Mouse (Mus musculus) hindbrain, embryonic 12.5 days (tissue): ENCODE data around the gene Olfr459. TPM values are rescaled to one million over a fixed set of nuclear protein-coding genes. Genes with fewer than 3 reads are reported as not detected.

ENCODE experiments used
- ATAC-seq: fragments of 200-750 bp; cut with Nextera tagmentation; 2 replicates; pipeline ENCODE4 v1.8.0; 2017; ENCODE audit warnings: moderate TSS enrichment; ENCODE audit not compliant: low FRiP score
- H3K27ac ChIP-seq: fragments of 300-500 bp; sonication (generic); 2 replicates; pipeline ENCODE4 v1.5.1; 2016; ENCODE audit warnings: mild to moderate bottlenecking
- H3K27me3 ChIP-seq: fragments of 300-500 bp; sonication (generic); 2 replicates; pipeline ENCODE4 v1.6.1; 2016; ENCODE audit warnings: mild to moderate bottlenecking
- H3K36me3 ChIP-seq: fragments of 300-500 bp; sonication (generic); 2 replicates; pipeline ENCODE4 v1.6.1; 2016; ENCODE audit warnings: mild to moderate bottlenecking
- H3K4me1 ChIP-seq: fragments of 300-500 bp; sonication (generic); 2 replicates; pipeline ENCODE4 v1.6.1; 2016
- H3K4me2 ChIP-seq: fragments of 300-500 bp; sonication (generic); replicated peaks from 2 replicates; pipeline ENCODE4 v1.6.1; 2016; ENCODE audit warnings: mild to moderate bottlenecking
- H3K4me3 ChIP-seq: fragments of 300-500 bp; sonication (generic); 2 replicates; pipeline ENCODE4 v1.5.1; 2016; ENCODE audit warnings: mild to moderate bottlenecking
- H3K9ac ChIP-seq: fragments of 300-500 bp; sonication (generic); 2 replicates; pipeline ENCODE4 v1.6.1; 2016; ENCODE audit warnings: mild to moderate bottlenecking, moderate library complexity
- H3K9me3 ChIP-seq: fragments of 300-500 bp; sonication (generic); replicated peaks from 2 replicates; pipeline ENCODE4 v1.6.1; 2016; ENCODE audit warnings: mild to moderate bottlenecking
- WGBS: fragments of 180-500 bp; shearing (Covaris S2); methylation state at CpG from one replicate; pipeline ENCODE4 v1.1.7; 2016; 5-methylcytosine and 5-hydroxymethylcytosine counted together
- polyA plus RNA-seq: library from polyadenylated mRNA; unstranded; fragments of >200 nt; fragmentation: Nextera tagmentation; extraction: Ambion mirVana; gene quantifications from 2 replicates; pipeline ENCODE4 v1.2.1, GENCODE M21; 2016

Gene Olfr459
- not detected in 2 replicates for polyA plus RNA-seq

DNA sequence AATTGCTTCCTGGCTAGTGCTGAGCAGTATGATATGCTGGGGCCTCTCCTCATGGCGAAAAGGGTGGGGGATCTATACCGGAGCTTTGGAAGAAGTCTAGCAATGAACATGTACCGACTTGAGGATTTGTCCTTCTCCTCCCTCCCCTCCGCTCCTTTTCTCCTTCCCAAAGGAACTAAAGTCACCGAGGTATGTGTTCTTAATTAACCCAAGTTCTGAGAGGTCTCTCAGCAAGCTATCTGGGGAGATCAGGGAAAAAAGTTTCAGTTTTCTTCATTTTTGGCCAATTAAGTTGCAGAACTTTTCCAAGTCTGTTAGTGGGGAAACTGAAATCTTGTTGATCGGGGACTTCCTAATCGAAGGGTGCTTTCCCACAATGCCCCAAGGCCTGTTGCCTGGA lies at the start of gene Olfr459:
TSS of gene Olfr459 (minus strand) at position 101 of the 400 bp plus-strand sequence.
- H3K27me3 ChIP-seq = no peaks in the 10 kb centered on the region
- no peak within 1 kb of the TSS for H3K4me2 ChIP-seq
- H3K27ac ChIP-seq = no peak within 1 kb of the TSS
- no peaks in the 10 kb centered on the region for H3K9me3 ChIP-seq
- no peak within 1 kb of the TSS for H3K4me3 ChIP-seq
- H3K9ac ChIP-seq = no peak within 1 kb of the TSS
- H3K36me3 ChIP-seq = no peaks in the 10 kb centered on the region
- 79% methylated on average over 7 of the region's 7 CpGs for WGBS
- no peaks in the 10 kb centered on the region for H3K4me1 ChIP-seq
- no peak for ATAC-seq

DNA sequence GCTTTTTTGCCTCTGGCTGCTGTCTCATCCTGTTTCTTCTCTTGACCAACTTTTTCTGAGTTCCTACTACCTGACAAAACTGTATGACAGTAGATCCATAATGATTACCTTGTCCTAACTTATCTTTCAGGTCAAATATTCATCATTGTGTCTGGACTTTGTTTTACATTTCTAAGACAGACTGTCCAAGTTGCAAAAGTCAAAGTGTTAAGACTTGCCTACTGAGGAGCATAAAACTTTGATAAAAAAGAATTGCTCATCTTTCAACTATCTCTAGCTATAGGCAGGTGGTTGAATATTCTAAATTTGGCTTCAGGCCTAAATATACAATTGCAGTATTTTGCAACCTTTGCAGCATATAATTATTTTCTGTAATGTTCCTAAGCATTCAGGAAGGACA lies 49.1 kb upstream of the Olfr459 start:
- H3K9me3 ChIP-seq = no peaks in the 10 kb centered on the region
- H3K4me2 ChIP-seq = no peak overlapping the region
- H3K4me1 ChIP-seq = no peaks in the 10 kb centered on the region
- no peaks in the 10 kb centered on the region for H3K36me3 ChIP-seq
- no peaks in the 10 kb centered on the region for H3K27me3 ChIP-seq
- H3K4me3 ChIP-seq = no peak overlapping the region
- ATAC-seq = no peak
- H3K9ac ChIP-seq = no peak overlapping the region
- H3K27ac ChIP-seq = no peak overlapping the region

DNA sequence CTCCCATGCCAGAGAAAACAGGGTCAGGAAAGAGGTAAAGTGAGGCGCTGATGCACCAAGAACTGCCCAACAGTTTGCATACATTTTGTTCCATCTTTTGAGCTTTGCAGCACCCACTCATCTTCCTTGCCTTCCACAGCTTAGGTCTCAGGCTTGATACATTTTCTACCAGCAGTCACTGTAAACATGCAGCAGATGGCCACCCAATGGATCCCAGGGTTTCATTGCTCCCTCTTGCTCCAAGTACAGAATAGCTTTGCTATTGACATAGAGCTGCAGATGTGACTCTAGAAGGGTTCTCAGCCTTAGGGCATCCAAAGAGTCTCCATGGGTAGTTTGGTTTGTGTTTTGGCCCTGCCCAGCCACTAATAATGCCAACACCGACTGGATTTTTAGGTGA lies 11.7 kb upstream of the Olfr459 start:
- no peak for ATAC-seq
- no peaks in the 10 kb centered on the region for H3K36me3 ChIP-seq
- 83% methylated on average over 2 of the region's 2 CpGs for WGBS

GRCm38 (mm10) chr6:41775721-41776120 lies 744 bp upstream of the Olfr459 start:
- H3K4me2 ChIP-seq = no peak overlapping the region
- no peak for ATAC-seq
- no peak overlapping the region for H3K9ac ChIP-seq
- no peaks in the 10 kb centered on the region for H3K27me3 ChIP-seq
- no peaks in the 10 kb centered on the region for H3K4me1 ChIP-seq
- no peaks in the 10 kb centered on the region for H3K9me3 ChIP-seq
- H3K27ac ChIP-seq = no peak overlapping the region
- H3K36me3 ChIP-seq = no peaks in the 10 kb centered on the region
- H3K4me3 ChIP-seq = no peak overlapping the region
- WGBS = 78% methylated on average over 6 of the region's 6 CpGs

More for the DNA sequence above, 11.7 kb upstream of the Olfr459 start:
- no peak overlapping the region for H3K4me3 ChIP-seq
- H3K27me3 ChIP-seq = no peaks in the 10 kb centered on the region
- H3K4me1 ChIP-seq = no peaks in the 10 kb centered on the region
- H3K9me3 ChIP-seq = no peaks in the 10 kb centered on the region
- no peak overlapping the region for H3K27ac ChIP-seq
- H3K4me2 ChIP-seq = no peak overlapping the region
- H3K9ac ChIP-seq = no peak overlapping the region

DNA sequence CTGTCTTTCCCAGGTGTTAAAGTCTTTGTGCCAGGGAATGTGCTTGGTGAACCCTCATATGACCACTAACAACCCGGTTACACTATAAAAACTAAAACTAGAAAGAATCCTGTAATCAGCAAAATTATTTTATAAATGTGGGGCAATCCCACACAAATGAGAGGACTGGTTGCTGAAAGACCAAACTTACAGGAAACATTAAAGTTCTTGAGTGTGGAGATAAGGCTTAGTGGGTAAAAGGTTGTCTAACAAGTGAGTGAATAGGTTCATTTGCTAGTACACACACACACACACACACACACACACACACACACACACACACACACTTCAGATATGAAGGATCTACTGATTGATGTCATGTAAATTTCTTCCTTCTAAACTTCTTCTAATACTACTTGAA lies 5.1 kb downstream of the Olfr459 start:
- WGBS = 87% methylated on average over 1 of the region's 1 CpGs

GRCm38 (mm10) chr6:41764306-41764705 lies 10.7 kb downstream of the Olfr459 start:
- Histone ChIP-seq H3K9me3 (no peaks in the 10 kb centered on the region), H3K27ac (no peak overlapping the region), H3K36me3 (no peaks in the 10 kb centered on the region), H3K4me1 (no peaks in the 10 kb centered on the region), H3K27me3 (no peaks in the 10 kb centered on the region), H3K4me2 (no peak overlapping the region), H3K4me3 (no peak overlapping the region), H3K9ac (no peak overlapping the region)
- WGBS = 91% methylated on average over 5 of the region's 5 CpGs
- no peak for ATAC-seq

More for the DNA sequence above, 5.1 kb downstream of the Olfr459 start:
- H3K27ac ChIP-seq = no peak overlapping the region
- H3K4me3 ChIP-seq = no peak overlapping the region
- no peak overlapping the region for H3K9ac ChIP-seq
- H3K9me3 ChIP-seq = no peaks in the 10 kb centered on the region
- ATAC-seq = no peak
- no peaks in the 10 kb centered on the region for H3K4me1 ChIP-seq
- no peaks in the 10 kb centered on the region for H3K27me3 ChIP-seq
- no peak overlapping the region for H3K4me2 ChIP-seq
- H3K36me3 ChIP-seq = no peaks in the 10 kb centered on the region

DNA sequence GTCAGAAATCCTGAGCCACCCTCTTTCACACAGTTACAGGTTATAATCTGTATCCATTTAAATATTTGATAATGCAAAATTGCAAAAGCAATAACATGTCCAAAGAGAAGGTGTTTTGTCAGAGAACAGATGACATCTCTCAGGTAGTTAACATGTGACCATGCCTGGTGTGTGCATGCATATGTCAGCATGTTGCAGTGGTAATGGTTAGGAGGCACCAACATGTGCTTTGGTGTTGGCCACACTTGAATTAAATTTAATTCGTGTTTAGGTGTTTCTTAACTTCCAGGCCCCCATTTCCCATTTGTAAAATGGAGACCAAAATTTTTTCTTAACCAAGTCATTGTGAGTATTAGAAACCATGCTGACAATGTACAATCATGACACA lies 12.6 kb downstream of the Olfr459 start:
- H3K36me3 ChIP-seq = no peaks in the 10 kb centered on the region
- WGBS = 84% methylated on average over 1 of the region's 1 CpGs
- no peak for ATAC-seq
- H3K4me3 ChIP-seq = no peak overlapping the region
- no peak overlapping the region for H3K9ac ChIP-seq
- H3K4me1 ChIP-seq = no peaks in the 10 kb centered on the region
- no peaks in the 10 kb centered on the region for H3K9me3 ChIP-seq
- no peak overlapping the region for H3K4me2 ChIP-seq
- H3K27me3 ChIP-seq = no peaks in the 10 kb centered on the region
- H3K27ac ChIP-seq = no peak overlapping the region

DNA sequence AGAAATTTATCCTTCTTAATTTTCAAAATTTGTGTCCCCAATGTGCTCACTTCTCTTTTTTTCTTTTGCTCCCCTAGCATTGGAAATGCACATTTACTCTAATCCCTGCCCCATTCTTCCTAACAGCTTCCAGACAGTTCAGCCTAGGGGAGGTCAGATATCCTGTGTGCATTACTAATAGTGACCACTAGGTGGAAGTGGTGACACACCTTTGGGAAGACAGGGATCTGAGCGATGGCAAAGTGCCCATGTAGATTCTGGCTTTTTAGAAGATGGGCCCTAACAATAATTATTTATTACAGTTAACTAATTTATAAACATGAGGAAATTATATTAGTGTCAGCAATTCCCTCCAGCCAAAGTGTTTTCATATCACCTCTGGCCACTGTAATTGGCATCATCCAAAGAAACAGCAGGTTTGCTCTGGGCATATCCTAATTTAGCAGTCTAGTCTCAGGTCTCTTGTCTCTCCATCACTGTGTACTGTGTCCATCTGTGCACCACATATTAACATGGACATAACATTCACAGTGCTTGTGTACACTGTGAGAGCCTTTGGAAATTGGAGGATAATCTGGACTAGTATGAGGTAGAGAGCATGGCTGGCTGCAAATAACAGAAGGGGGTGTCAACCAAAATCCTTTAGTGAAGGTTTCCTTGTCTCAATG lies 13.1 kb downstream of the Olfr459 start:
- Histone ChIP-seq H3K4me2 (no peak overlapping the region), H3K27ac (no peak overlapping the region), H3K4me3 (no peak overlapping the region), H3K9ac (no peak overlapping the region), H3K4me1 (no peaks in the 10 kb centered on the region), H3K9me3 (no peaks in the 10 kb centered on the region), H3K27me3 (no peaks in the 10 kb centered on the region), H3K36me3 (no peaks in the 10 kb centered on the region)
- peak; percentile 91 for ATAC-seq
- WGBS = 7% methylated on average over 1 of the region's 1 CpGs

DNA sequence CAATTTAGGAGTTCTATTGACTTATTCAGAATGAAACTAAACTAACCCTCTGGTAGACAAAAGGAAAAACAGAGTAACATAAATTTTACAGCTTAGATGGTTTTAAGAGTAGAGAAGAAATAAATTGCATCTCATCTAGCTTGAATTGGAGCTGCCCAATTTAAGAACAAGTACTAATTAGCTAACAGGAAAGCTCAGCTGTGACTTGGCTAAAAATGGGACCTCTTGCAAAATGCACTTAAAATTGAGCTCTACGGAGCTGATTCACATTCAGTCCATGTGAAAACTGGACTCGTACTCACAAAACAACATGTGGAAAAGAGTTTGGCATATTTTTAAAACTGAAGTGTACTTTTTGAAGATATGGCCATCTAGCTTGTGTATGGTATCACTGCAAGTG lies 15.4 kb downstream of the Olfr459 start:
- Histone ChIP-seq H3K4me2 (no peak overlapping the region), H3K4me1 (no peaks in the 10 kb centered on the region), H3K27ac (no peak overlapping the region), H3K9me3 (no peaks in the 10 kb centered on the region), H3K27me3 (no peaks in the 10 kb centered on the region), H3K36me3 (no peaks in the 10 kb centered on the region), H3K4me3 (no peak overlapping the region), H3K9ac (no peak overlapping the region)
- ATAC-seq = no peak
- WGBS = 89% methylated on average over 2 of the region's 2 CpGs

- WGBS = 77% methylated on average over 1 of the region's 1 CpGs
- Histone ChIP-seq H3K27ac (no peak overlapping the region), H3K4me2 (no peak overlapping the region), H3K36me3 (no peaks in the 10 kb centered on the region), H3K27me3 (no peaks in the 10 kb centered on the region), H3K4me3 (no peak overlapping the region), H3K9ac (no peak overlapping the region), H3K4me1 (no peaks in the 10 kb centered on the region), H3K9me3 (no peaks in the 10 kb centered on the region)
- ATAC-seq = no peak
Observed at GRCm38 (mm10) chr6:41758421-41758820, 16.6 kb downstream of the Olfr459 start.

GRCm38 (mm10) chr6:41757199-41757598 lies 17.8 kb downstream of the Olfr459 start:
- H3K36me3 ChIP-seq = no peaks in the 10 kb centered on the region
- 85% methylated on average over 3 of the region's 3 CpGs for WGBS
- no peak overlapping the region for H3K4me3 ChIP-seq
- H3K27me3 ChIP-seq = no peaks in the 10 kb centered on the region
- no peaks in the 10 kb centered on the region for H3K9me3 ChIP-seq
- H3K4me2 ChIP-seq = no peak overlapping the region
- no peak for ATAC-seq
- no peak overlapping the region for H3K9ac ChIP-seq
- H3K27ac ChIP-seq = no peak overlapping the region
- no peaks in the 10 kb centered on the region for H3K4me1 ChIP-seq

- no peak overlapping the region for H3K9ac ChIP-seq
- no peaks in the 10 kb centered on the region for H3K36me3 ChIP-seq
- H3K4me1 ChIP-seq = no peaks in the 10 kb centered on the region
- no peak overlapping the region for H3K4me2 ChIP-seq
- no peak overlapping the region for H3K4me3 ChIP-seq
- H3K27me3 ChIP-seq = no peaks in the 10 kb centered on the region
- H3K9me3 ChIP-seq = no peaks in the 10 kb centered on the region
- 74% methylated on average over 6 of the region's 6 CpGs for WGBS
- ATAC-seq = no peak
- no peak overlapping the region for H3K27ac ChIP-seq
Observed at GRCm38 (mm10) chr6:41754626-41755025, 20.4 kb downstream of the Olfr459 start.

DNA sequence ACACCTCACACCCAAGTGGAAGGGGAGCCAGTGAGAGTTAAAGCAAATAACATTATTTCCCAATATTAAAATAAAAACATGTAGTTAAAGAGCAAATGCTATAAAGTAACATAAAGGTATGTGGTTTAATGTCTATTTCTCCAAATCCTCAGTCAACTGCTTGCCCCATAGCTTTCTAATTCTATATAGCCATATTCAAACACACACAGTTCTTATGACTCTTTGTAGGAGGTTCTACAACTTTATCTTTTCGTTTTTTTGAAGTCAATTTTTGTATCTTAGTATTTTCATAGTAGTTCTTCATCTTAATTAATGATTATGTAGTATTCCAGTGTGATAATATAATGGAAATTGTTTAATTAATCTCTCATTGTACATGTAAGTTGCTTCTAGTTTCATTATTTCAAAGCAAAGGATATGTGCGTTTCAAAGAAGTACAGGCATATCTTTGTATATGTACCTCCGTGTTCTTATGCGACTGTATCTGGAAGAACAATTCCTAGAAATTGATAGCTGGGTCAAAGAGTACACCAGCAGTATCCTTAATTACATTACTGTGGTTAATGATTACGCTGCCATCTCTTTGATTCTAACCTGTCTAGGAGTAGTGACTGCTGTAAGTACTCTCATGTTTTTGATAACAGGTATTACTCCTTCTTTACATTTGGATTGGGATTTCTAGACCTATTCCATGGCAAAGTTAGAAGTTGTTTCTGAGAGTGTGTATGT lies 30.1 kb downstream of the Olfr459 start:
- ATAC-seq = no peak
- Histone ChIP-seq H3K27me3 (no peaks in the 10 kb centered on the region), H3K4me1 (no peaks in the 10 kb centered on the region), H3K4me2 (no peak overlapping the region), H3K27ac (no peak overlapping the region), H3K36me3 (no peaks in the 10 kb centered on the region), H3K9me3 (no peaks in the 10 kb centered on the region), H3K4me3 (no peak overlapping the region), H3K9ac (no peak overlapping the region)
- WGBS = 82% methylated on average over 5 of the region's 5 CpGs
